Mouse (Mus musculus) lung, embryonic 14.5 days (tissue): Measurements from ENCODE around the gene Pgam2. TPM values are rescaled to one million over a fixed set of nuclear protein-coding genes. Genes with fewer than 3 reads are reported as not detected.

Experiments
- ATAC-seq: fragments of 200-750 bp; cut with Nextera tagmentation; 2 replicates; pipeline ENCODE4 v1.8.0; 2017; ENCODE audit warnings: mild to moderate bottlenecking, moderate TSS enrichment, moderate library complexity; ENCODE audit not compliant: insufficient read depth
- DNase-seq: peaks from one replicate; pipeline ENCODE4 v3.0.0-alpha.2; 2015
- H3K27ac ChIP-seq: fragments of 300-500 bp; sonication (generic); 2 replicates; pipeline ENCODE4 v1.5.1; 2014; ENCODE audit warnings: low read depth, mild to moderate bottlenecking, moderate library complexity
- H3K27me3 ChIP-seq: fragments of 300-500 bp; sonication (generic); 2 replicates; pipeline ENCODE4 v1.6.1; 2014; ENCODE audit warnings: low read length, control low read depth; ENCODE audit not compliant: insufficient read depth
- H3K36me3 ChIP-seq: fragments of 300-500 bp; sonication (generic); 2 replicates; pipeline ENCODE4 v1.6.1; 2014; ENCODE audit warnings: control low read depth; ENCODE audit not compliant: insufficient read depth
- H3K4me1 ChIP-seq: fragments of 300-500 bp; sonication (generic); 2 replicates; pipeline ENCODE4 v1.6.1; 2014; ENCODE audit warnings: antibody characterized with exemption, control low read depth; ENCODE audit not compliant: insufficient read depth
- H3K4me2 ChIP-seq: fragments of 300-500 bp; sonication (generic); 2 replicates; pipeline ENCODE4 v1.6.1; 2014; ENCODE audit warnings: mild to moderate bottlenecking
- H3K4me3 ChIP-seq: fragments of 300-500 bp; sonication (generic); 2 replicates; pipeline ENCODE4 v1.5.1; 2014; ENCODE audit warnings: low read depth, low read length
- H3K9ac ChIP-seq: fragments of 300-500 bp; sonication (generic); 2 replicates; pipeline ENCODE4 v1.6.1; 2014
- H3K9me3 ChIP-seq: fragments of 300-500 bp; sonication (generic); 2 replicates; pipeline ENCODE4 v1.6.1; 2016; ENCODE audit warnings: low read depth, low read length, control low read depth
- CTCF ChIP-seq: IDR thresholded peaks from 2 replicates; pipeline ENCODE4 v1.5.1; 2016; ENCODE audit warnings: antibody characterized with exemption, low read depth
- WGBS: fragments of 180-500 bp; shearing (Covaris S2); extraction: QIAGEN DNeasy Blood & Tissue Kit; methylation state at CpG from one replicate; pipeline ENCODE4 v1.1.7; 2014; 5-methylcytosine and 5-hydroxymethylcytosine counted together
- polyA plus RNA-seq: library from polyadenylated mRNA; unstranded; fragments of >200 nt; fragmentation: Nextera tagmentation; extraction: Ambion mirVana; gene quantifications from 2 replicates; pipeline ENCODE4 v1.2.1, GENCODE M21; 2014

Pgam2 gene
- polyA plus RNA-seq, 1 experiment from 2014 or later: 1.6 TPM

- no peak overlapping the region for H3K27ac ChIP-seq
- no peak overlapping the region for H3K9ac ChIP-seq
- ATAC-seq: no peak
- DNase-seq: no peak
- peaks cover 7% of the 10 kb centered on the region; the same call in 1 of the 2 replicates for H3K4me1 ChIP-seq
- H3K27me3 ChIP-seq: no peaks in the 10 kb centered on the region
- H3K4me2 ChIP-seq: no peak overlapping the region
- H3K4me3 ChIP-seq: no peak overlapping the region
- TF ChIP-seq CTCF: no peak
- peaks cover 6% of the 10 kb centered on the region for H3K36me3 ChIP-seq
- no peaks in the 10 kb centered on the region for H3K9me3 ChIP-seq
- whole genome bisulfite sequencing: 84% methylated on average over 3 of the region's 3 CpGs
Observed at GRCm38 (mm10) chr11:5805711-5806110, 2.2 kb upstream of the Pgam2 start.

DNA sequence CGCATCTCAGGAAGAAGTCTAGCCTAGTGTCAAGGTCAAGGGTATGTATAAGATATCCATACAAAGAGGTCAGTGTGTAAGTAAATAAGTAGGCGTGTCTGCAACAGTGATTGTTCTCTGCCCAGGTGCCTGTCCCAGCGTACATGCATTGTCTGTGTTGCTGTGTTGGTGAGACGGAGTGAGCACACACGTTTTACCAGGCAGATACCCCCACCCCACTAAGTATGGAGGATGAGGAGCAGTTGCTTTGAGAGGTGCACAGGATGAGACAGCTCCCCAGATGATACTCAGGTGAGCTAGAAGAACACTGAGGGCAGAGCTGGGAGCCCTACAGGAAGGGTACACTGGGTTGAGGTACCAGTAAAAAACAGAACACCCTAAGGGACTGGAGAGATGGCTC, 641 bp upstream of the Pgam2 start:
- DNase-seq: no peak
- Histone ChIP-seq H3K36me3 (peaks cover 22% of the 10 kb centered on the region), H3K9ac (no peak overlapping the region), H3K4me3 (no peak overlapping the region), H3K9me3 (no peaks in the 10 kb centered on the region), H3K27me3 (no peaks in the 10 kb centered on the region), H3K4me2 (no peak overlapping the region), H3K27ac (no peak overlapping the region), H3K4me1 (peaks cover 7% of the 10 kb centered on the region; the same call in 1 of the 2 replicates)
- 60% methylated on average over 5 of the region's 5 CpGs for WGBS
- TF ChIP-seq CTCF: no peak
- ATAC-seq: no peak

DNA sequence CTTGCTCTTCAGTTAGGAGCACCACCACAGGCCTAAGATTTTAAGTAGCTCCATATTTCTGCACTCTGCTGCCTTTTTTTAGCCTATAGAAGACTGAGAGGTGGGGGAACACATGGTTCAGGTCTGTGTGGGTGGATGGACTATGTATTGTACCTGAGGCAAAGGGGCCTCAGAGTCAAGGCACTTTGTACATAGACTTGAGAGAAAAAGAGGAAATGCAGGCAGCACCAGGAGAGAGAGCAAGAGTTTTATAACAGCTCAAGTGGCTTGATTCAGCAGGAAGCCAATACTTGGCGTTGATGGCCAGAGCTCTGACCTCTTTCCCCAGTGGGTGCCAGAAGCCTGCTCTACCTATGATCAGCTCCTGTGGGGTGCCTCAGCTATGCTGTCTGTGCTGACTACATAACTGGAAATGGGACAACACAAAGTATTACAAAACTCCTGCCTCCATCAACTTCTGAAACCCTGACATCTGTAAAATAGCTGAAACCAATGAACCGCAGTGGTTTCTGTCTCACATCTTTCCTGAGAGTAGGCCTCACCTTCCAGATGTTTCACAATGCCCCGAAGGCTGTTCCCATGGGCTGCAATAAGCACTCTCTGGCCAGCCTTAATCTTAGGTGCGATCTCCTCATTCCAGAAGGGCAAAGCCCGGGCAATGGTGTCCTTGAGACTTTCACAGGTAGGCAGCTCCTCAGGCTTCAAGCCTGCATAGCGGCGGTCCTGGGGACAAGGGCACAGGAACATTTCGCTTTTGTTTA, 896 bp downstream of the Pgam2 start:
- H3K4me3 ChIP-seq: peak overlapping the region; percentile 15; the same call in 1 of the 2 replicates
- peaks cover 36% of the 10 kb centered on the region for H3K36me3 ChIP-seq
- H3K4me1 ChIP-seq: peaks cover 7% of the 10 kb centered on the region; the same call in 1 of the 2 replicates
- ATAC-seq: 0 out of 2 replicates have a peak, but pooled peaks have one; percentile 4
- peak overlapping the region; percentile 10; the same call in 1 of the 2 replicates for H3K4me2 ChIP-seq
- peak overlapping the region; percentile 9; the same call in 1 of the 2 replicates for H3K9ac ChIP-seq
- no peak for TF ChIP-seq CTCF
- no peaks in the 10 kb centered on the region for H3K27me3 ChIP-seq
- no peaks in the 10 kb centered on the region for H3K9me3 ChIP-seq
- WGBS: 68% methylated on average over 8 of the region's 8 CpGs
- no peak overlapping the region for H3K27ac ChIP-seq
- peak; percentile 10 for DNase-seq

GRCm38 (mm10) chr11:5802005-5802404, 1.5 kb downstream of the Pgam2 start:
- no peak overlapping the region for H3K27ac ChIP-seq
- no peak overlapping the region for H3K9ac ChIP-seq
- 59% methylated on average over 12 of the region's 12 CpGs for WGBS
- no peak for ATAC-seq
- H3K9me3 ChIP-seq: no peaks in the 10 kb centered on the region
- H3K4me1 ChIP-seq: peaks cover 7% of the 10 kb centered on the region; the same call in 1 of the 2 replicates
- no peak overlapping the region; the same call in 1 of the 2 replicates for H3K4me3 ChIP-seq
- no peak overlapping the region for H3K4me2 ChIP-seq
- no peak for TF ChIP-seq CTCF
- H3K27me3 ChIP-seq: no peaks in the 10 kb centered on the region
- H3K36me3 ChIP-seq: peaks cover 42% of the 10 kb centered on the region
- DNase-seq: no peak

GRCm38 (mm10) chr11:5801511-5801910, 2.0 kb downstream of the Pgam2 start:
- no peak for TF ChIP-seq CTCF
- Histone ChIP-seq H3K4me2 (no peak overlapping the region), H3K4me1 (peaks cover 7% of the 10 kb centered on the region; the same call in 1 of the 2 replicates), H3K9ac (no peak overlapping the region), H3K9me3 (no peaks in the 10 kb centered on the region), H3K36me3 (peaks cover 47% of the 10 kb centered on the region), H3K27me3 (no peaks in the 10 kb centered on the region), H3K27ac (no peak overlapping the region), H3K4me3 (no peak overlapping the region)
- WGBS: 92% methylated on average over 16 of the region's 16 CpGs
- no peak for ATAC-seq
- no peak for DNase-seq

- TF ChIP-seq CTCF: no peak
- ATAC-seq (0 out of 2 replicates have a peak, but pooled peaks have one; percentile 21), DNase-seq (peak; percentile 73)
- Histone ChIP-seq H3K27me3 (no peaks in the 10 kb centered on the region), H3K36me3 (peaks cover 63% of the 10 kb centered on the region), H3K27ac (0 out of 2 replicates have a peak overlapping the region, but pooled peaks have one; percentile 12), H3K4me2 (no peak overlapping the region), H3K4me1 (peaks cover 7% of the 10 kb centered on the region; the same call in 1 of the 2 replicates), H3K9me3 (no peaks in the 10 kb centered on the region), H3K4me3 (no peak overlapping the region), H3K9ac (no peak overlapping the region)
- WGBS: 66% methylated on average over 17 of the region's 17 CpGs
Observed at GRCm38 (mm10) chr11:5799621-5800490, 3.7 kb downstream of the Pgam2 start.

DNA sequence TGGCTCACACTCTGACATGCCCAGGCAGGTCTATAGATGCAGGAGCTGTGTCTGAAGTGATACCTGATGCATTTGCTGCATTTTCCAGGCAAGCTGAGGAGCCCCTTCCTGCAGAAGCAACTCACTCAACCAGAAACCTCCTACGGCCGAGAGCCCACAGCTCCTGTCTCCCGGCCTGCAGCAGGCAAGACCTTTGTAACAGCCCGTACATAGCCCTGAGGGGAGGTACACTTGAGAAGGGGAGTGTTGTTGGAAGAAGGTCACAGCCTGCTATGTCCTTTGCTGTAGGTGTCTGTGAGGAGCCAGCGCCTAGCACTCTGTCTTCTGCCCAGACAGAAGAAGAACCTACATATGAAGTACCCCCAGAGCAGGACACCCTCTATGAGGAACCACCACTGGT, 5.6 kb downstream of the Pgam2 start:
- H3K4me3 ChIP-seq: no peak overlapping the region

More for the DNA sequence above, 5.6 kb downstream of the Pgam2 start:
- H3K27ac ChIP-seq: no peak overlapping the region
- H3K4me1 ChIP-seq: no peaks in the 10 kb centered on the region
- H3K9ac ChIP-seq: no peak overlapping the region
- no peak for TF ChIP-seq CTCF
- ATAC-seq (no peak), DNase-seq (no peak)
- no peaks in the 10 kb centered on the region for H3K9me3 ChIP-seq
- no peak overlapping the region for H3K4me2 ChIP-seq
- no peaks in the 10 kb centered on the region for H3K27me3 ChIP-seq
- H3K36me3 ChIP-seq: peaks cover 82% of the 10 kb centered on the region
- WGBS: 91% methylated on average over 5 of the region's 5 CpGs
